Mouse (Mus musculus): ENCODE data around the gene Gm20388. TPM values are rescaled to one million over a fixed set of nuclear protein-coding genes. Genes with fewer than 3 reads are reported as not detected.
A peak's percentile ranks its signal among the peaks of the same experiment; 100 is the strongest.

The Gm20388 gene
- total RNA-seq, 2 experiments from 2014 or later = not detected

- DNase-seq (ENCODE audit: low spot score in 2 of 2) = no peak
Measured at GRCm38 (mm10) chr8:122670001-122670400, 2759.4 kb downstream of the Gm20388 start.

GRCm38 (mm10) chr8:122670718-122671117 is 2760.1 kb downstream of the Gm20388 start:
- DNase-seq (ENCODE audit: low spot score in 2 of 2) = no peak

- no peak for DNase-seq (ENCODE audit: low spot score in 2 of 2)
Measured at GRCm38 (mm10) chr8:122671894-122672293, 2761.3 kb downstream of the Gm20388 start.

GRCm38 (mm10) chr8:122673989-122674388 is 2763.3 kb downstream of the Gm20388 start:
- DNase-seq (ENCODE audit: low spot score in 2 of 2) = no peak

GRCm38 (mm10) chr8:122674999-122675398 is 2764.4 kb downstream of the Gm20388 start:
- no peak for DNase-seq (ENCODE audit: low spot score in 2 of 2)

- no peak for DNase-seq (ENCODE audit: low spot score in 2 of 2)
Measured at GRCm38 (mm10) chr8:122675596-122676420, 2765.2 kb downstream of the Gm20388 start.

- peak; percentile 84 to 85 for DNase-seq (ENCODE audit: low spot score in 2 of 2)
Measured at GRCm38 (mm10) chr8:122676621-122677480, 2766.2 kb downstream of the Gm20388 start.

GRCm38 (mm10) chr8:122677481-122678021 is 2766.9 kb downstream of the Gm20388 start:
- no peak for DNase-seq (ENCODE audit: low spot score in 2 of 2)

- peak; percentile 76 to 81 for DNase-seq (ENCODE audit: low spot score in 2 of 2)
Measured at GRCm38 (mm10) chr8:122678061-122678895, 2767.6 kb downstream of the Gm20388 start.

GRCm38 (mm10) chr8:122678896-122679210 is 2768.2 kb downstream of the Gm20388 start:
- DNase-seq (ENCODE audit: low spot score in 2 of 2) = no peak

GRCm38 (mm10) chr8:122679325-122679920 is 2768.8 kb downstream of the Gm20388 start:
- DNase-seq (ENCODE audit: low spot score in 2 of 2) = no peak

GRCm38 (mm10) chr8:122680171-122680570 is 2769.5 kb downstream of the Gm20388 start:
- no peak for DNase-seq (ENCODE audit: low spot score in 2 of 2)

GRCm38 (mm10) chr8:122682820-122683219 is 2772.2 kb downstream of the Gm20388 start:
- no peak for DNase-seq (ENCODE audit: low spot score in 2 of 2)

GRCm38 (mm10) chr8:122685097-122685861 is 2774.6 kb downstream of the Gm20388 start:
- no peak for DNase-seq (ENCODE audit: low spot score in 2 of 2)

- no peak for DNase-seq (ENCODE audit: low spot score in 2 of 2)
Measured at GRCm38 (mm10) chr8:122686879-122687278, 2776.2 kb downstream of the Gm20388 start.

GRCm38 (mm10) chr8:122689315-122689714 is 2778.7 kb downstream of the Gm20388 start:
- no peak for DNase-seq (ENCODE audit: low spot score in 2 of 2)

- DNase-seq (ENCODE audit: low spot score in 2 of 2) = no peak
Measured at GRCm38 (mm10) chr8:122691018-122691417, 2780.4 kb downstream of the Gm20388 start.

GRCm38 (mm10) chr8:122692152-122692551 is 2781.5 kb downstream of the Gm20388 start:
- no peak for DNase-seq (ENCODE audit: low spot score in 2 of 2)

GRCm38 (mm10) chr8:122695438-122696042 is 2784.9 kb downstream of the Gm20388 start:
- DNase-seq (ENCODE audit: low spot score in 2 of 2) = no peak
